Mouse (Mus musculus) embryonic facial prominence, embryonic 12.5 days (tissue): ENCODE data around the gene Dcbld1. TPM values are rescaled to one million over a fixed set of nuclear protein-coding genes. Genes with fewer than 3 reads are reported as not detected.

ENCODE experiments used
- ATAC-seq: fragments of 200-750 bp; cut with Nextera tagmentation; 2 replicates; pipeline ENCODE4 v1.8.0; 2017; ENCODE audit not compliant: insufficient number of reproducible peaks, insufficient read depth, low FRiP score, low TSS enrichment
- H3K27ac ChIP-seq: fragments of 300-500 bp; sonication (generic); 2 replicates; pipeline ENCODE4 v1.5.1; 2016; ENCODE audit warnings: mild to moderate bottlenecking
- H3K27me3 ChIP-seq: fragments of 300-500 bp; sonication (generic); 2 replicates; pipeline ENCODE4 v1.6.1; 2016; ENCODE audit warnings: mild to moderate bottlenecking, moderate library complexity
- H3K36me3 ChIP-seq: fragments of 300-500 bp; sonication (generic); 2 replicates; pipeline ENCODE4 v1.6.1; 2016; ENCODE audit warnings: mild to moderate bottlenecking
- H3K4me1 ChIP-seq: fragments of 300-500 bp; sonication (generic); 2 replicates; pipeline ENCODE4 v1.6.1; 2016
- H3K4me2 ChIP-seq: fragments of 300-500 bp; sonication (generic); replicated peaks from 2 replicates; pipeline ENCODE4 v1.6.1; 2016; ENCODE audit warnings: mild to moderate bottlenecking, moderate library complexity
- H3K4me3 ChIP-seq: fragments of 300-500 bp; sonication (generic); 2 replicates; pipeline ENCODE4 v1.5.1; 2016; ENCODE audit warnings: mild to moderate bottlenecking
- H3K9ac ChIP-seq: fragments of 300-500 bp; sonication (generic); 2 replicates; pipeline ENCODE4 v1.6.1; 2016; ENCODE audit warnings: mild to moderate bottlenecking, moderate library complexity
- H3K9me3 ChIP-seq: fragments of 300-500 bp; sonication (generic); 2 replicates; pipeline ENCODE4 v1.6.1; 2016; ENCODE audit warnings: mild to moderate bottlenecking, moderate library complexity
- WGBS: fragments of 180-500 bp; shearing (Covaris S2); methylation state at CpG from one replicate; pipeline ENCODE4 v1.1.7; 2016; 5-methylcytosine and 5-hydroxymethylcytosine counted together
- polyA plus RNA-seq: library from polyadenylated mRNA; unstranded; fragments of >200 nt; fragmentation: Nextera tagmentation; extraction: Ambion mirVana; gene quantifications from 2 replicates; pipeline ENCODE4 v1.2.1, GENCODE M21; 2016

Dcbld1 gene
- 24.5 and 25.7 TPM in 2 replicates for polyA plus RNA-seq

GRCm38 (mm10) chr10:52233301-52233968, at the start of gene Dcbld1:
Dcbld1 (plus strand) TSS chr10:52233619.
- ATAC-seq: peak; percentile 91
- peak within 1 kb of the TSS; percentile 85 for H3K4me3 ChIP-seq
- peak within 1 kb of the TSS; percentile 75 for H3K9ac ChIP-seq
- WGBS: under 1% methylated on average over 54 of the region's 60 CpGs
- H3K4me2 ChIP-seq: peak within 1 kb of the TSS; percentile 72
- peak within 1 kb of the TSS; percentile 24; the same call in 1 of the 2 replicates for H3K27ac ChIP-seq
- no peaks in the 10 kb centered on the region for H3K27me3 ChIP-seq
- H3K36me3 ChIP-seq: no peaks in the 10 kb centered on the region
- peaks cover 6% of the 10 kb centered on the region; the same call in 1 of the 2 replicates for H3K4me1 ChIP-seq
- H3K9me3 ChIP-seq: no peaks in the 10 kb centered on the region

- no peak overlapping the region for H3K4me3 ChIP-seq
- 76% methylated on average over 4 of the region's 4 CpGs for WGBS
- H3K9me3 ChIP-seq: no peaks in the 10 kb centered on the region
- no peak for ATAC-seq
- H3K27ac ChIP-seq: no peak overlapping the region
- no peak overlapping the region for H3K9ac ChIP-seq
- H3K4me2 ChIP-seq: no peak overlapping the region
- H3K27me3 ChIP-seq: no peaks in the 10 kb centered on the region
- no peaks in the 10 kb centered on the region for H3K36me3 ChIP-seq
- H3K4me1 ChIP-seq: no peaks in the 10 kb centered on the region
Observed at GRCm38 (mm10) chr10:52185900-52186299, 47.5 kb upstream of the Dcbld1 start.

- H3K27me3 ChIP-seq: no peaks in the 10 kb centered on the region
- H3K4me2 ChIP-seq: no peak within 1 kb of the TSS
- H3K9me3 ChIP-seq: no peaks in the 10 kb centered on the region
- WGBS: 72% methylated on average over 7 of the region's 7 CpGs
- H3K4me1 ChIP-seq: no peaks in the 10 kb centered on the region
- no peak for ATAC-seq
- no peak within 1 kb of the TSS for H3K27ac ChIP-seq
- H3K9ac ChIP-seq: no peak within 1 kb of the TSS
- H3K4me3 ChIP-seq: no peak within 1 kb of the TSS
- H3K36me3 ChIP-seq: no peaks in the 10 kb centered on the region
Observed at GRCm38 (mm10) chr10:52194957-52195852, 38.2 kb upstream of the Dcbld1 start, which contains the start of gene Ros1. Ros1 (minus strand) TSS chr10:52195244.

GRCm38 (mm10) chr10:52204006-52204405, 29.4 kb upstream of the Dcbld1 start:
- H3K27ac ChIP-seq: no peak overlapping the region
- ATAC-seq: no peak
- no peak overlapping the region for H3K9ac ChIP-seq
- no peaks in the 10 kb centered on the region for H3K27me3 ChIP-seq
- H3K4me2 ChIP-seq: no peak overlapping the region
- no peaks in the 10 kb centered on the region for H3K4me1 ChIP-seq
- no peaks in the 10 kb centered on the region for H3K36me3 ChIP-seq
- H3K9me3 ChIP-seq: no peaks in the 10 kb centered on the region
- 80% methylated on average over 2 of the region's 2 CpGs for WGBS
- H3K4me3 ChIP-seq: no peak overlapping the region

- WGBS: 68% methylated on average over 2 of the region's 2 CpGs
- no peaks in the 10 kb centered on the region for H3K9me3 ChIP-seq
- H3K4me2 ChIP-seq: no peak overlapping the region
- H3K4me1 ChIP-seq: no peaks in the 10 kb centered on the region
- no peak overlapping the region for H3K4me3 ChIP-seq
- H3K27ac ChIP-seq: no peak overlapping the region
- H3K27me3 ChIP-seq: no peaks in the 10 kb centered on the region
- ATAC-seq: no peak
- H3K9ac ChIP-seq: no peak overlapping the region
- no peaks in the 10 kb centered on the region for H3K36me3 ChIP-seq
Observed at GRCm38 (mm10) chr10:52215267-52215818, 18.1 kb upstream of the Dcbld1 start.

- 24% methylated on average over 7 of the region's 7 CpGs for WGBS
- no peak overlapping the region for H3K4me2 ChIP-seq
- H3K9me3 ChIP-seq: no peaks in the 10 kb centered on the region
- H3K4me1 ChIP-seq: no peaks in the 10 kb centered on the region
- no peaks in the 10 kb centered on the region for H3K36me3 ChIP-seq
- no peak overlapping the region for H3K9ac ChIP-seq
- ATAC-seq: no peak
- H3K27ac ChIP-seq: no peak overlapping the region
- H3K27me3 ChIP-seq: no peaks in the 10 kb centered on the region
- no peak overlapping the region for H3K4me3 ChIP-seq
Observed at GRCm38 (mm10) chr10:52216797-52217563, 16.4 kb upstream of the Dcbld1 start.

- H3K4me1 ChIP-seq: no peaks in the 10 kb centered on the region
- no peaks in the 10 kb centered on the region for H3K36me3 ChIP-seq
- H3K9ac ChIP-seq: no peak overlapping the region
- H3K4me2 ChIP-seq: no peak overlapping the region
- no peaks in the 10 kb centered on the region for H3K9me3 ChIP-seq
- H3K27ac ChIP-seq: no peak overlapping the region
- ATAC-seq: no peak
- H3K4me3 ChIP-seq: no peak overlapping the region
- WGBS: 44% methylated on average over 7 of the region's 7 CpGs
- H3K27me3 ChIP-seq: no peaks in the 10 kb centered on the region
Observed at GRCm38 (mm10) chr10:52217564-52217934, 15.9 kb upstream of the Dcbld1 start.

- no peaks in the 10 kb centered on the region for H3K27me3 ChIP-seq
- no peak overlapping the region for H3K27ac ChIP-seq
- WGBS: 66% methylated on average over 3 of the region's 3 CpGs
Observed at GRCm38 (mm10) chr10:52219600-52219999, 13.8 kb upstream of the Dcbld1 start.

GRCm38 (mm10) chr10:52232196-52233176, 933 bp upstream of the Dcbld1 start:
- Histone ChIP-seq H3K27me3 (no peaks in the 10 kb centered on the region), H3K27ac (no peak overlapping the region), H3K9ac (no peak overlapping the region), H3K4me3 (peak overlapping the region; percentile 85), H3K4me1 (peaks cover 6% of the 10 kb centered on the region; the same call in 1 of the 2 replicates), H3K4me2 (peak overlapping the region; percentile 72), H3K9me3 (no peaks in the 10 kb centered on the region), H3K36me3 (no peaks in the 10 kb centered on the region)
- ATAC-seq: no peak
- 10% methylated on average over 21 of the region's 21 CpGs for WGBS

More at GRCm38 (mm10) chr10:52219600-52219999, 13.8 kb upstream of the Dcbld1 start:
- H3K9ac ChIP-seq: no peak overlapping the region
- no peaks in the 10 kb centered on the region for H3K9me3 ChIP-seq
- ATAC-seq: no peak
- H3K36me3 ChIP-seq: no peaks in the 10 kb centered on the region
- no peaks in the 10 kb centered on the region for H3K4me1 ChIP-seq
- H3K4me3 ChIP-seq: no peak overlapping the region
- H3K4me2 ChIP-seq: no peak overlapping the region

GRCm38 (mm10) chr10:52233969-52234653, 692 bp downstream of the Dcbld1 start:
- Histone ChIP-seq H3K27ac (peak overlapping the region; percentile 24; the same call in 1 of the 2 replicates), H3K9ac (peak overlapping the region; percentile 75), H3K4me2 (peak overlapping the region; percentile 72), H3K36me3 (no peaks in the 10 kb centered on the region), H3K4me1 (peaks cover 6% of the 10 kb centered on the region; the same call in 1 of the 2 replicates), H3K4me3 (peak overlapping the region; percentile 85), H3K9me3 (no peaks in the 10 kb centered on the region), H3K27me3 (no peaks in the 10 kb centered on the region)
- peak; percentile 37; the same call in 1 of the 2 replicates for ATAC-seq
- under 1% methylated on average over 31 of the region's 40 CpGs for WGBS
